Mouse (Mus musculus): Measurements from ENCODE around the gene Clasp1. TPM values are rescaled to one million over a fixed set of nuclear protein-coding genes. Genes with fewer than 3 reads are reported as not detected.

The Clasp1 gene
- total and polyA plus RNA-seq, 3 experiments = 13.9 to 21.3 TPM; not detected in 1

DNA sequence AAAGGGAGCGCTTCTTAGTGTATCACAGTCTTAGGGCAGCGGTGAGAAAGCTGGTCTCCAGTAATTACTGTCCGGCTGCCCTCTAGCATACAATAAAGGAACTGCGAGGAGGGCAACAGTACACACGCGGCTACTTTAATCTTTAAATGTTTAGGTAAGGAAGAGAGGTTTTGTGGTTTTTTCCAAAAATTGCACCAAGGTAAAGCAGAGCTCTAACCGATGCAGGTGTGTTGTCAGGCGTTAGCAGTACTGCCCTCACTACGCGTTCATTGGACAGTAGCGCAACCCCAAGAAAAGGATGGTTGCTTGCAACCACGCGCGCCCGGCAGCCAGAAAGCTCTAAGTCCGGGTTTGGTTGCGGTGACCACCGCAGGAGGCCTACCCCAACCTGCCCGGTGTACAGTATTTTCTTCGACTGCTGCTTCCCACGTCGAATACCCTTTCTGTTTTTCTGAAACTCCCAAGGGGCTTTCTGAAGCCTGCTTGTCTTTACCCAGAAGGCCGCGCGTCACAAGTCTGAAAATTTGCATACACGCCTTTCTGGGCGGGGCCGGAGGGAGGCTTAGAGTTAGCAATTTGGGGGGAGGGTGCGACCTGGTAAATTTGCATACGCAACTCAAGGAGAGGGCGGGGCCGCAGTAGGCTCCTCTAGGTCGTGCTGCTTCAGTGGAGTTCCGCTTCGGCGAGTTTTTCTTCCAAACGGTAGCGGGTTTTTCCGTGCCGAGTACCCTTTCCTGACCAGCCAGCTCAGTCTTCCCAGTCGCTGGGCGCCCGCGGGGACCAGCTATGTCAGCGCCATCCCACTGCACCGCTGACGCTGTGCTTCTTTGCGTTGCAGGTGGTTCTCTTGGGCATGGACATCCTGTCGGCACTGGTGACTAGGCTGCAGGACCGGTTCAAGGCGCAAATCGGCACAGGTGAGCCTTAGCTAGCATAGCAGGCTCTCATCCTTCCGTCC lies 70.4 kb downstream of the Clasp1 start:
- Histone ChIP-seq H3K9ac (ENCODE audit: control insufficient read depth, low read depth, low read length, poor library complexity, severe bottlenecking) (peak overlapping the region; percentile 81), H3K27ac (ENCODE audit: control insufficient read depth, low read depth, low read length) (peak overlapping the region; percentile 98), H3K9me3 (replicated peaks; ENCODE audit: insufficient read depth, low read length) (no peaks in the 10 kb centered on the region), H3K4me3 (ENCODE audit: control insufficient read depth in 1 of 2, insufficient read depth in 1 of 2, low read depth in 2 of 2, low read length in 2 of 2) (peak overlapping the region; percentile 76 to 80), H3K36me3 (ENCODE audit: control insufficient read depth in 1 of 2, insufficient read depth in 2 of 2, low read length in 2 of 2) (peaks cover 0 to 13% of the 10 kb centered on the region in 2 experiments; a peak in 2 of 4 replicates), H3K27me3 (ENCODE audit: control insufficient read depth in 1 of 2, insufficient read depth in 2 of 2, low read length in 2 of 2) (no peaks in the 10 kb centered on the region), H3K4me1 (ENCODE audit: control insufficient read depth in 1 of 2, insufficient read depth in 2 of 2, low read length in 2 of 2) (peaks cover 7 to 17% of the 10 kb centered on the region in 2 experiments; a peak in 3 of 4 replicates), H3K79me2 (ENCODE audit: control insufficient read depth, insufficient read depth, low read length, poor library complexity) (peaks cover 7% of the 10 kb centered on the region)
- DNase-seq (ENCODE audit: low read depth, low spot score) = peak; percentile 98
- TF ChIP-seq ZMIZ1 (IDR thresholded peaks at IDR 0.05; ENCODE audit: low read depth, low read length) (peak; percentile 100), ETS1 (IDR thresholded peaks at IDR 0.05; ENCODE audit: low read depth, low read length) (peak; percentile 97), KAT2A (conservative IDR thresholded peaks at IDR 0.05; ENCODE audit: low read depth, low read length) (no peak; the same call in 1 of the 2 replicates), POLR2A (IDR thresholded peaks at IDR 0.05; ENCODE audit: control insufficient read depth in 1 of 2, insufficient read depth in 1 of 2, low read depth in 1 of 2, low read length in 2 of 2, poor library complexity in 1 of 2) (peak; percentile 99 to 100), JUND (IDR thresholded peaks at IDR 0.05; ENCODE audit: low read depth, low read length) (no peak), MAFK (IDR thresholded peaks at IDR 0.05; ENCODE audit: borderline replicate concordance, low read depth, low read length) (no peak), CHD1 (IDR thresholded peaks at IDR 0.05; ENCODE audit: low read depth, low read length) (no peak), SIN3A (IDR thresholded peaks at IDR 0.05; ENCODE audit: low read length) (peak; percentile 82), UBTF (IDR thresholded peaks at IDR 0.05; ENCODE audit: borderline replicate concordance, insufficient read depth, low read depth, low read length) (no peak), TCF12 (IDR thresholded peaks at IDR 0.05; ENCODE audit: low read depth, low read length) (peak; percentile 51), MYC (IDR thresholded peaks at IDR 0.05; ENCODE audit: low read depth, low read length) (0 out of 2 replicates have a peak, but pooled peaks have one; percentile 36), MXI1 (IDR thresholded peaks at IDR 0.05; ENCODE audit: low read depth, low read length) (peak; percentile 71), USF1 (IDR thresholded peaks at IDR 0.05; ENCODE audit: low read depth, low read length) (no peak), RCOR1 (IDR thresholded peaks at IDR 0.05; ENCODE audit: low read depth, low read length) (no peak), MAX (IDR thresholded peaks at IDR 0.05; ENCODE audit: low read length) (no peak), SMC3 (IDR thresholded peaks at IDR 0.05; ENCODE audit: low read depth, low read length) (0 out of 2 replicates have a peak, but pooled peaks have one; percentile 7), ZKSCAN1 (IDR thresholded peaks at IDR 0.05; ENCODE audit: low read depth, low read length) (no peak), GATA1 (IDR thresholded peaks at IDR 0.05; ENCODE audit: low read depth, low read length) (peak; percentile 37; the same call in 1 of the 2 replicates), MEF2A (IDR thresholded peaks at IDR 0.05; ENCODE audit: extremely low read depth, insufficient replicate concordance, low read depth, low read length, poor library complexity, severe bottlenecking) (no peak), RAD21 (IDR thresholded peaks at IDR 0.05; ENCODE audit: low read depth, low read length) (no peak), TAL1 (IDR thresholded peaks at IDR 0.05; ENCODE audit: low read length) (no peak), POLR2AphosphoS2 (IDR thresholded peaks at IDR 0.05; ENCODE audit: low read length) (peak; percentile 100), EP300 (IDR thresholded peaks at IDR 0.05; ENCODE audit: low read depth in 1 of 2, low read length in 2 of 2) (no peak), MYB (IDR thresholded peaks at IDR 0.05; ENCODE audit: low read depth, low read length) (no peak), CTCF (IDR thresholded peaks at IDR 0.05 in 2 of 3, conservative IDR thresholded peaks at IDR 0.05 in 1 of 3; ENCODE audit: control insufficient read depth in 1 of 3, insufficient read depth in 1 of 3, low read depth in 2 of 3, low read length in 3 of 3, poor library complexity in 1 of 3, severe bottlenecking in 1 of 3) (peak in 2 of 3 experiments; percentile 17 to 24; a peak in 2 of 6 replicates), BHLHE40 (IDR thresholded peaks at IDR 0.05; ENCODE audit: borderline replicate concordance, low read depth, low read length) (no peak), E2F4 (IDR thresholded peaks at IDR 0.05; ENCODE audit: borderline replicate concordance, low read depth, low read length) (no peak), GABPA (IDR thresholded peaks at IDR 0.05; ENCODE audit: low read depth, low read length) (no peak), NRF1 (IDR thresholded peaks at IDR 0.05; ENCODE audit: insufficient read depth, low read depth, low read length, poor library complexity, severe bottlenecking) (0 out of 2 replicates have a peak, but pooled peaks have one; percentile 23), USF2 (IDR thresholded peaks at IDR 0.05; ENCODE audit: borderline replicate concordance in 1 of 2, insufficient read depth in 1 of 2, low read depth in 1 of 2, low read length in 2 of 2) (no peak), ELF1 (IDR thresholded peaks at IDR 0.05; ENCODE audit: low read depth, low read length) (0 out of 2 replicates have a peak, but pooled peaks have one; percentile 11), ZNF384 (IDR thresholded peaks at IDR 0.05; ENCODE audit: low read depth, low read length) (no peak), HCFC1 (IDR thresholded peaks at IDR 0.05; ENCODE audit: low read depth, low read length) (peak; percentile 83), POLR2AphosphoS5 (IDR thresholded peaks at IDR 0.05; ENCODE audit: borderline replicate concordance, low read depth, low read length) (peak; percentile 100)

Data from MEL (cell line).